Mouse (Mus musculus) lung, postnatal 4 days (tissue): Measurements from ENCODE around the gene Rlim.

Source experiments
- DNase-seq, 2 experiments: peaks; one replicate each; pipeline ENCODE4 v3.0.0; 2021

The Rlim gene

GRCm38 (mm10) chrX:103981169-103981689, at the start of gene Rlim:
Rlim (minus strand) TSS chrX:103981284.
- peak; percentile 93 to 97 for DNase-seq

GRCm38 (mm10) chrX:104017196-104017595, 36.1 kb upstream of the Rlim start:
- DNase-seq = peak; percentile 7 to 28

DNA sequence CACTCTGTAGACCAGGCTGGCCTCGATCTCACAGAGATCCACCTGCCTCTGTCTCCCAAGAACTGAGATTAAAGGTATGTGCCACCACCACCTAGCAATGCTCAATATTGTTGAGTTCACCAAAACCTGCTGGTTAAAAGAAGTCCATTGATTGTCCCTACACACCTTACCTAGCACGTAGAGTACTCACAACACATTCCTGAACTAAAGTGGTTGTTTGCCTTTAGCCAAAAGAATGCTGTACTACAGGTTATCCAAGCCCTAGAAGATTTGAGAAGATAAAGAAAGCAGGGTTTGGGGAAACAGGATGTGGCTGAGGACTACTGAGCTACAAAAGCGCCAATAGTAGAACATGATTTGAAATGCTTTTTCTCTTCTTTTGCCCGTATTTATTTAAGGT, 34.0 kb upstream of the Rlim start:
- DNase-seq = no peak

DNA sequence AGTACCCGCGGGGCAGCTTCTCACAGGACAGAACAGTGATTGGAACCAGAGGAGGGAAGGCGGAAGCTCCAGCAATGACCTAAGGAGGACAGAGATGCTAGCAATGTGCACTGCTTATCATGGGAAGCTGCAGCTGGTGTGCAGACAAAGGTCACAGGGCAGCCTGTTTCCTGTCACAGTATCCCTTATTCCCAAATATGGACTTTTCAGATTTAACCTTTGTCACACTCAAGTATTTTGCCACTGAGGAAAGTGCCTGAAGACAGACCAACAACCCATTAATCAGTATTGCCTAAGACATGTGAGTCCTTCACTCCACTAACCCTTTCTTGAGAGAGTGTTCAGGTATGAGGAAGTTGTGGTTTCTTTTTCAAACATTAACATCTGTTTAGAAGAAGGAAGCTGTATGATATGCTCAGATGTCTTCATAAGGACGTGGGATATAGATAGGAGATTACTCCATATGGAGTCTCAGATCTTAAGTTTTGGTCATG, 32.3 kb upstream of the Rlim start:
- DNase-seq = peak; percentile 11 to 32

DNA sequence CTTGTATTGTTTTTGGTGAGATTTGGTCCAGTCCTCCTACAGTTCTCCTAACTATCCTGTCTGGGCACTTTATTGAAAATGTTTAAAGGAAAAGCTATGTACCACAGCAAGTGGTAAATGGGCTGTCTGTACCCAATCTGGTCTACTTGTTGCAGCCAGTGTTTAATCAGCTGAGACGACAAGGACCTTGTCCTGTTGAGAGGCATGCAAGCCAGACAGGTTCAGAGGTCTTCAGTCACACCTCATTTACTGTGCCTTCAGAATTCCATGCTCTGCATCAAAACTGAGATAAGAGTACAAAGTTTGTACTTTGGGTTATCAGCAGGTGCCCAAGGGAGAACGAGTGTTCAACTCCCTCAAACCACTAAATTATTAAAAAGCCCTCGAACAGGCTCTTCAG, 13.7 kb upstream of the Rlim start:
- DNase-seq = no peak

DNA sequence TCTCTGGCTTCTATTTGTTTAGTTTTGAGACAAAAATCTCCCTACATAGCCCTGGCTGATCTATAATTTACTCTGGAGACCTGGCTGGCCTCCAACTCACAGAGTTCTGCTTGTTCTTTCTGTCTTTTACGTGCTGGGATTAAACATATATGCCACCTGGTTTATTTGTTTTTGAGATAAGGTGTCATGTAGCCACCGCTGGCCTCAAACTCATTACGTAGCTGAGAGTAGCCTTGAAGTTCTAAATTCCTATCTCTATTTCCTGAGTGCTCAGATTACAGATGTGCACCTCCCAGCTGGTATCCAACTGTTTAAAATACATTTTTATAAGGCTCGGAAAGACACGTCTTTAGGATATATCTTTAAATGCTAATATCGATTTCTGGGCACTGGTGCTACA, 12.8 kb upstream of the Rlim start:
- DNase-seq = no peak

DNA sequence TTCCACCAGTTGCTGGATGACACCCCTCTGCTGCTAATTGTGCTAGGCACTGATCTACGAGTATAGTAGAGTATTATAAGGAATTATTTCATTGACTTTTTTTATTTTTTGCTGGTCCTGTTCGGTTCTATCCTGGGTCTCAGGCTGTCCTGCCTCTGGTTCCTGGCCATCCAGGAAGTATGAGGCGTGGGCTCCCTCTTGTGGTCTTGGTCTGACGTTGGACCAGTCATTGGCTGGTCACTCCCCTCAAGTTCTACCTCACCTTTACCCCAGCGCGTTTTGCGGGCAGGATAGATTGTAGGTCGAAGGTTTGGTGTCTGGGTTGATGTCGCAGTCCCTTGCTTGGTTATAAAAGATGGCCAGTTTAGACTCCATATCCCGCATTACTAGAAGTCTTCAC, 10.6 kb upstream of the Rlim start:
- DNase-seq = peak; percentile 24 to 50

DNA sequence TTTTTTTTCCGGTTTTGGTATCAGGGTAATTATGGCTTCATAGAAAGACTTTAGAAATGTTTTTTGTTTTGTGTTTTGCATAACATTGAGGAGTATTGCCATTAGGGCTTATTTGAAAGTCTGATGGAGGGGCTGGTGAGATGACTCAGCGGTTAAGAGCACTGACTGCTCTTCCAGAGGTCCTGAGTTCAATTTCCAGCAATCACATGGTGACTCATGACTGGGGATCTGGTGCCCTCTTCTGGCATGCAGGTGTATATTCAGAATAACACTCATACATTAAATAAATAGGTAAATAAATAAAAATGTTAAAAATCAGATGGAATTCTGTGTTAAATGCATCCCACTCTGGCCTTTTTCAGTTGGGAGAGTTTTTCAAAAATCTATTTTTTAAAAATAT, 9.3 kb upstream of the Rlim start:
- DNase-seq = peak in 1 of 2 experiments; percentile 34

DNA sequence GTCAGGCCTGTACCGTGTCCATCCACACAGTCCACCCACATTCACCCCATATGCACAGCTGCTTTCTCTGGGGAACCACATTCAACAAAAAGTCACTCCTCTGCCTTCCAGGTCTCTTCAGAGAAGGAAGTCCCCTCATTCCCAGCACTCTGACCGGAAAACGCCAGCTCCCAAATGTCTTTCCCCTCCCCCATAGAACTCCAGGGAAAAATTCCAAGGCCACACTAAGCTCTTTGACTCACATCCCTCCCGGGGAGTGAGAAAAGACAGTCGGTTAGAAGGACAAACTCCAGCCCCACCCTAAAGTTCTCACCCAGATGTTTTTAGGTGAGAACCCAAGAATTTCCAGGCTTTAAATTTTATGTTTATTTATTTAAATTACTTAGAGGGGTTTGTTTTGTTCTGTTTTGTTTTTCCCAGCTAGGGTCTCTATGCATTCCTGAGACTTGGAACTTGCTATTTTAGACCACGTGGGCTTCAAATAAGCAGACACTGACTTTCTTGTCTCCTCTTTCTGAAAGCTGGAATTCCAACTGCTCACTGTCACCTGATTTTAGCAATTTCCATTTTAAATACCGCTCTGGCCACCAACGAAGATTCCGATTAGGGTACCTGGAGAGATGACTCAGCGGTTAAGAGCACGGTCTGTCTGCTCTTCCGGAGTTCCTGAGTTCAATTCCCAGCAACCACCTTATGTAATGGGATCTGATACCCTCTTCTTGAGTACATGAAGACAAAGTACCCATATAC, 6.3 kb upstream of the Rlim start:
- DNase-seq = peak in 1 of 2 experiments; percentile 6

DNA sequence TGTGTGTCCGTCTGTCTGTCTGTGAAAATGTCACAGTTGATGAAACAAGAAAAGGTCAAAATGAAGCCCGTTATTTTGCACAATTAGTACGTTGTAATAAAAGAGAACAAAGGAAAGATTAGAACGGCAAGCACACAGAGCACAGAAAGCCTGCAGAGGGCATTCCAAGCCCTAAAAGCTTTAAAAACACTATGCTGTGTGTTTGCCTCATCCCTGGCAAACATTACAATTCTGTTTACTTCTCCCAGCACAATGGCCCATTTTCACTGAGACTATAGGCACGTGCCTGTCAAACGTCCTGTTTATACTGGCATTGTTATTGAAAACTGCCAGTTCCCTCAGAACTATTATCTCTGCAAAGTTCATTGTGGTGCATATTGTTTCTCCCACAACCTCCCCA, 5.1 kb upstream of the Rlim start:
- peak in 1 of 2 experiments; percentile 6 for DNase-seq

- no peak for DNase-seq
Measured at GRCm38 (mm10) chrX:103984992-103985391, 3.9 kb upstream of the Rlim start.

GRCm38 (mm10) chrX:103981806-103982205, 722 bp upstream of the Rlim start:
- no peak for DNase-seq

DNA sequence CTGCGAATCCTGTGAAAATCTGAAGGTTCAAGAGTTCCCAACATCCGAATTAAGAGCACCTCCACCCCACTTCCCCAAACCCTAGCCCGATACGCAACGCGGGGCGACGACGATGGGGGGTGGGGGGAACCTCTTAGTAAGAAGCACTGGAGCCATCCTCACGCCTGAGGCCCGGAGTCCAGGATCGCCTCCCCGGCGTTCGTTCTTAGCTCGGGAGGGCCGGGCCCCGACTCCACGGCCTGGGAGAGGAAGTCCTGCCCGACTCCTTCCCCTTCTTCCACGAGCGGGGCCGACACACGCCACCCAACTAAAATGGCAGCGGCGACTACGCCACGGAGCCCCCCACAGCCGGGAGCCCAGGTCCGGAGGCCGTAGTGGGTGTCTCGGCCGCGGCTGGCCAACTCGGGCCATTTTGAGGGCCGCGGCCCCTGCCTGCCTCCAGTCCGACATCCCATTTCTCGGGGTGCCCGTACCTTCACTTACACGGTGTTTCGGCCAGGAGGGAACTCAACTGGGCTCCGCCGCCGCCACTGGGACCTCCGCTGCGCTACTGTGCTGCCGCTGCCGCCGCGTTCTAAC, 405 bp downstream of the Rlim start:
- no peak for DNase-seq

GRCm38 (mm10) chrX:103980036-103980435, 1.0 kb downstream of the Rlim start:
- DNase-seq = peak; percentile 22

- DNase-seq = no peak
Measured at GRCm38 (mm10) chrX:103939701-103940100, 41.4 kb downstream of the Rlim start.

GRCm38 (mm10) chrX:103937333-103937732, 43.8 kb downstream of the Rlim start:
- DNase-seq = no peak

- no peak for DNase-seq
Measured at GRCm38 (mm10) chrX:103922436-103922835, 58.6 kb downstream of the Rlim start.

GRCm38 (mm10) chrX:103918954-103919353, 62.1 kb downstream of the Rlim start:
- DNase-seq = peak; percentile 36 to 42

DNA sequence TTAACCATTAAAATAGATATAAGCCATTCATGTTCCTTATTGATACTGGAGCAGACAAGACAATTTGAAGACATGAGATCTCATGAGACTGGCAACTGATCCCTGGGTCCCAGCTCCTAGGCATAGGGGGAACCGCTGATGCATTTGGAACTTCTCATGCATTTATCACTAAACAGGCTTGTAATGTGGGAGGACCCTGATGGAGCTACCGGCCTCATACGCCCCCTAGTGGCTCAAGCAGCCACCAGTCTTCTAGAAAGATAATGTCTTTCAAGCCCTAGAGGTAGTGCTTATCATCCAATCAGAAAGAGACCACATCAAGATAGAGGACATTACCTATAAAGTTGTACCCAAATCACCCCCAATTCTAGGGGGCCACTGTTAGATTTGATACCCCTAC, 66.3 kb downstream of the Rlim start:
- peak; percentile 25 to 45 for DNase-seq
